Mouse (Mus musculus) brain, embryonic 14.5 days (tissue): ENCODE results near the gene Josd1.

Experiments
- CTCF ChIP-seq: fragments of 200-500 bp; IDR thresholded peaks from 2 replicates; pipeline ENCODE4 v1.5.1; 2012; ENCODE audit warnings: inconsistent platforms, mild to moderate bottlenecking, moderate library complexity, borderline replicate concordance; ENCODE audit not compliant: insufficient read depth, insufficient read length; ENCODE audit errors: extremely low read depth
- POLR2A ChIP-seq: fragments of 200-500 bp; IDR thresholded peaks from 2 replicates; pipeline ENCODE4 v1.6.1; 2012; ENCODE audit warnings: mild to moderate bottlenecking, inconsistent platforms, borderline replicate concordance; ENCODE audit not compliant: poor library complexity, insufficient read depth, insufficient read length, severe bottlenecking; ENCODE audit errors: extremely low read depth

- TF ChIP-seq POLR2A (no peak), CTCF (no peak)
Measured at GRCm38 (mm10) chr15:79733192-79733591, 45.5 kb upstream of the Josd1 start.
